Mouse (Mus musculus) adrenal gland, postnatal 10 days (tissue): ENCODE results near the gene Nf2. TPM values are rescaled to one million over a fixed set of nuclear protein-coding genes. Genes with fewer than 3 reads are reported as not detected.
A peak's percentile ranks its signal among the peaks of the same experiment; 100 is the strongest.

Experiments
- DNase-seq: peaks from one replicate; pipeline ENCODE4 v3.0.0; 2021; ENCODE audit warnings: mixed read lengths
- total RNA-seq, 2 experiments: library from RNA; stranded (reverse); gene quantifications; 2 replicates each; pipeline ENCODE4 v1.2.3; 2021

Nf2 gene
- total RNA-seq, 2 experiments from 2014 or later = 81.1 to 88.3 TPM

- DNase-seq = no peak
Observed at GRCm38 (mm10) chr11:4793006-4793405, 56.3 kb downstream of the Nf2 start.

GRCm38 (mm10) chr11:4791549-4791948, 57.8 kb downstream of the Nf2 start:
- DNase-seq = no peak

GRCm38 (mm10) chr11:4789691-4790090, 59.6 kb downstream of the Nf2 start:
- DNase-seq = peak; percentile 18

GRCm38 (mm10) chr11:4784629-4785142, 64.7 kb downstream of the Nf2 start:
- DNase-seq = peak; percentile 37

GRCm38 (mm10) chr11:4783116-4783515, 66.2 kb downstream of the Nf2 start:
- no peak for DNase-seq

GRCm38 (mm10) chr11:4780927-4781326, 68.4 kb downstream of the Nf2 start:
- DNase-seq = no peak

GRCm38 (mm10) chr11:4772925-4773324, 76.4 kb downstream of the Nf2 start:
- DNase-seq = peak; percentile 83

GRCm38 (mm10) chr11:4771756-4772155, 77.6 kb downstream of the Nf2 start:
- DNase-seq = no peak

GRCm38 (mm10) chr11:4769881-4770280, 79.5 kb downstream of the Nf2 start:
- no peak for DNase-seq

- DNase-seq = no peak
Observed at GRCm38 (mm10) chr11:4769293-4769692, 80.0 kb downstream of the Nf2 start.

- DNase-seq = no peak
Observed at GRCm38 (mm10) chr11:4768399-4768798, 80.9 kb downstream of the Nf2 start.

- peak; percentile 52 for DNase-seq
Observed at GRCm38 (mm10) chr11:4764476-4764875, 84.9 kb downstream of the Nf2 start.

GRCm38 (mm10) chr11:4763631-4764030, 85.7 kb downstream of the Nf2 start:
- DNase-seq = no peak

- DNase-seq = no peak
Observed at GRCm38 (mm10) chr11:4762511-4762910, 86.8 kb downstream of the Nf2 start.

- no peak for DNase-seq
Observed at GRCm38 (mm10) chr11:4761991-4762390, 87.3 kb downstream of the Nf2 start.

GRCm38 (mm10) chr11:4760438-4760837, 88.9 kb downstream of the Nf2 start:
- DNase-seq = peak; percentile 38

GRCm38 (mm10) chr11:4757789-4758158, 91.6 kb downstream of the Nf2 start:
- no peak for DNase-seq

- no peak for DNase-seq
Observed at GRCm38 (mm10) chr11:4756984-4757788, 92.2 kb downstream of the Nf2 start.

- DNase-seq = no peak
Observed at GRCm38 (mm10) chr11:4756460-4756859, 92.9 kb downstream of the Nf2 start.

- no peak for DNase-seq
Observed at GRCm38 (mm10) chr11:4754867-4755266, 94.5 kb downstream of the Nf2 start.

- no peak for DNase-seq
Observed at GRCm38 (mm10) chr11:4754036-4754435, 95.3 kb downstream of the Nf2 start.

- no peak for DNase-seq
Observed at GRCm38 (mm10) chr11:4752836-4753235, 96.5 kb downstream of the Nf2 start.

GRCm38 (mm10) chr11:4750263-4750662, 99.1 kb downstream of the Nf2 start:
- DNase-seq = peak; percentile 91

GRCm38 (mm10) chr11:4747285-4747684, 102.1 kb downstream of the Nf2 start:
- DNase-seq = no peak
